Mouse (Mus musculus): Measurements from ENCODE around the gene Dzip1l. TPM values are rescaled to one million over a fixed set of nuclear protein-coding genes. Genes with fewer than 3 reads are reported as not detected.

Dzip1l gene
- total and polyA plus RNA-seq, 2 experiments from 2014 or later: 8.9 to 21.7 TPM

GRCm38 (mm10) chr9:99671603-99672002 lies 42.3 kb downstream of the Dzip1l start:
- Histone ChIP-seq H3K27me3 (ENCODE audit: insufficient read depth, low read length) (no peaks in the 10 kb centered on the region), H3K9me3 (ENCODE audit: low read length) (no peaks in the 10 kb centered on the region), H3K36me3 (ENCODE audit: insufficient read depth) (peaks cover 32% of the 10 kb centered on the region), H3K9ac (no peak overlapping the region), H3K4me3 (ENCODE audit: low read depth, low read length) (no peak overlapping the region), H3K27ac (ENCODE audit: low read depth, low read length) (no peak overlapping the region), H3K4me2 (ENCODE audit: low read depth) (no peak overlapping the region), H3K4me1 (ENCODE audit: insufficient read depth) (no peaks in the 10 kb centered on the region)
- peak; percentile 46; the same call in 1 of the 2 replicates for TF ChIP-seq CTCF (IDR thresholded peaks at IDR 0.05; ENCODE audit: low read depth)
- no peak for DNase-seq
- ATAC-seq: no peak
- WGBS: 36% methylated on average over 2 of the region's 2 CpGs

- Histone ChIP-seq H3K9ac (no peak overlapping the region), H3K27ac (ENCODE audit: low read depth, low read length) (no peak overlapping the region), H3K4me2 (ENCODE audit: low read depth) (no peak overlapping the region), H3K4me1 (ENCODE audit: insufficient read depth) (no peaks in the 10 kb centered on the region), H3K9me3 (ENCODE audit: low read length) (no peaks in the 10 kb centered on the region), H3K36me3 (ENCODE audit: insufficient read depth) (no peaks in the 10 kb centered on the region), H3K4me3 (ENCODE audit: low read depth, low read length) (no peak overlapping the region), H3K27me3 (ENCODE audit: insufficient read depth, low read length) (no peaks in the 10 kb centered on the region)
- TF ChIP-seq CTCF (IDR thresholded peaks at IDR 0.05; ENCODE audit: low read depth): no peak
- DNase-seq (no peak), ATAC-seq (no peak)
- 91% methylated on average over 3 of the region's 3 CpGs for WGBS
Observed at GRCm38 (mm10) chr9:99675714-99676113, 46.4 kb downstream of the Dzip1l start.

- ATAC-seq: peak; percentile 47; the same call in 1 of the 2 replicates
- no peak overlapping the region for H3K4me3 ChIP-seq (ENCODE audit: low read depth, low read length)
- peak; percentile 54 for DNase-seq
- H3K9me3 ChIP-seq (ENCODE audit: low read length): no peaks in the 10 kb centered on the region
- no peak overlapping the region; the same call in 1 of the 2 replicates for H3K27ac ChIP-seq (ENCODE audit: low read depth, low read length)
- H3K36me3 ChIP-seq (ENCODE audit: insufficient read depth): no peaks in the 10 kb centered on the region
- H3K4me1 ChIP-seq (ENCODE audit: insufficient read depth): peaks cover 17% of the 10 kb centered on the region
- peak overlapping the region; percentile 13; the same call in 1 of the 2 replicates for H3K4me2 ChIP-seq (ENCODE audit: low read depth)
- TF ChIP-seq CTCF (IDR thresholded peaks at IDR 0.05; ENCODE audit: low read depth): no peak
- 43% methylated on average over 21 of the region's 21 CpGs for WGBS
- H3K9ac ChIP-seq: no peak overlapping the region
- no peaks in the 10 kb centered on the region for H3K27me3 ChIP-seq (ENCODE audit: insufficient read depth, low read length)
Observed at GRCm38 (mm10) chr9:99681980-99682570, 52.8 kb downstream of the Dzip1l start.

- ATAC-seq: peak; percentile 83
Observed at GRCm38 (mm10) chr9:99685061-99685521, 55.8 kb downstream of the Dzip1l start.

GRCm38 (mm10) chr9:99685536-99686231 lies 56.4 kb downstream of the Dzip1l start:
- Histone ChIP-seq H3K27me3 (ENCODE audit: insufficient read depth, low read length) (no peaks in the 10 kb centered on the region), H3K4me3 (ENCODE audit: low read depth, low read length) (no peak overlapping the region), H3K4me2 (ENCODE audit: low read depth) (no peak overlapping the region), H3K9ac (no peak overlapping the region), H3K4me1 (ENCODE audit: insufficient read depth) (peaks cover 17% of the 10 kb centered on the region), H3K36me3 (ENCODE audit: insufficient read depth) (no peaks in the 10 kb centered on the region), H3K27ac (ENCODE audit: low read depth, low read length) (no peak overlapping the region), H3K9me3 (ENCODE audit: low read length) (no peaks in the 10 kb centered on the region)
- no peak for TF ChIP-seq CTCF (IDR thresholded peaks at IDR 0.05; ENCODE audit: low read depth)
- no peak for DNase-seq
- whole genome bisulfite sequencing: 69% methylated on average over 5 of the region's 5 CpGs
- peak; percentile 27; the same call in 1 of the 2 replicates for ATAC-seq

More at GRCm38 (mm10) chr9:99685061-99685521, 55.8 kb downstream of the Dzip1l start:
- H3K9ac ChIP-seq: no peak overlapping the region
- TF ChIP-seq CTCF (IDR thresholded peaks at IDR 0.05; ENCODE audit: low read depth): no peak
- 54% methylated on average over 5 of the region's 5 CpGs for WGBS
- peaks cover 17% of the 10 kb centered on the region for H3K4me1 ChIP-seq (ENCODE audit: insufficient read depth)
- H3K36me3 ChIP-seq (ENCODE audit: insufficient read depth): no peaks in the 10 kb centered on the region
- H3K27ac ChIP-seq (ENCODE audit: low read depth, low read length): no peak overlapping the region
- H3K4me2 ChIP-seq (ENCODE audit: low read depth): no peak overlapping the region
- H3K9me3 ChIP-seq (ENCODE audit: low read length): no peaks in the 10 kb centered on the region
- H3K4me3 ChIP-seq (ENCODE audit: low read depth, low read length): no peak overlapping the region
- DNase-seq: peak; percentile 57
- H3K27me3 ChIP-seq (ENCODE audit: insufficient read depth, low read length): no peaks in the 10 kb centered on the region

- TF ChIP-seq CTCF (IDR thresholded peaks at IDR 0.05; ENCODE audit: low read depth): no peak
- H3K4me1 ChIP-seq (ENCODE audit: insufficient read depth): peaks cover 8% of the 10 kb centered on the region
- no peaks in the 10 kb centered on the region for H3K27me3 ChIP-seq (ENCODE audit: insufficient read depth, low read length)
- no peak overlapping the region for H3K4me3 ChIP-seq (ENCODE audit: low read depth, low read length)
- no peak overlapping the region for H3K27ac ChIP-seq (ENCODE audit: low read depth, low read length)
- H3K9ac ChIP-seq: no peak overlapping the region
- no peaks in the 10 kb centered on the region for H3K36me3 ChIP-seq (ENCODE audit: insufficient read depth)
- no peak for ATAC-seq
- H3K4me2 ChIP-seq (ENCODE audit: low read depth): no peak overlapping the region
- H3K9me3 ChIP-seq (ENCODE audit: low read length): no peaks in the 10 kb centered on the region
- 85% methylated on average over 5 of the region's 5 CpGs for WGBS
- DNase-seq: no peak
Observed at GRCm38 (mm10) chr9:99689796-99690195, 60.5 kb downstream of the Dzip1l start.

GRCm38 (mm10) chr9:99690386-99690785 lies 61.1 kb downstream of the Dzip1l start:
- Histone ChIP-seq H3K36me3 (ENCODE audit: insufficient read depth) (no peaks in the 10 kb centered on the region), H3K9ac (no peak overlapping the region), H3K4me2 (ENCODE audit: low read depth) (no peak overlapping the region), H3K4me3 (ENCODE audit: low read depth, low read length) (no peak overlapping the region), H3K4me1 (ENCODE audit: insufficient read depth) (peaks cover 2% of the 10 kb centered on the region; the same call in 1 of the 2 replicates), H3K27ac (ENCODE audit: low read depth, low read length) (no peak overlapping the region), H3K9me3 (ENCODE audit: low read length) (no peaks in the 10 kb centered on the region), H3K27me3 (ENCODE audit: insufficient read depth, low read length) (no peaks in the 10 kb centered on the region)
- TF ChIP-seq CTCF (IDR thresholded peaks at IDR 0.05; ENCODE audit: low read depth): no peak
- 85% methylated on average over 7 of the region's 7 CpGs for WGBS
- no peak for DNase-seq
- ATAC-seq: no peak

Data from forebrain, postnatal 0 days (tissue).